Mouse (Mus musculus) kidney, embryonic 15.5 days (tissue): Measurements from ENCODE around the gene Cfap61. TPM values are rescaled to one million over a fixed set of nuclear protein-coding genes. Genes with fewer than 3 reads are reported as not detected.

Experiments used
- ATAC-seq: fragments of 200-750 bp; cut with Nextera tagmentation; replicated peaks from 2 replicates; pipeline ENCODE4 v1.8.0; 2017; ENCODE audit warnings: moderate TSS enrichment; ENCODE audit not compliant: low FRiP score
- H3K27ac ChIP-seq: fragments of 300-500 bp; sonication (generic); 2 replicates; pipeline ENCODE4 v1.5.1; 2015; ENCODE audit warnings: mild to moderate bottlenecking, inconsistent platforms
- H3K27me3 ChIP-seq: fragments of 300-500 bp; sonication (generic); 2 replicates; pipeline ENCODE4 v1.6.1; 2015; ENCODE audit warnings: inconsistent platforms
- H3K36me3 ChIP-seq: fragments of 300-500 bp; sonication (generic); 2 replicates; pipeline ENCODE4 v1.6.1; 2015; ENCODE audit warnings: inconsistent platforms
- H3K4me1 ChIP-seq: fragments of 300-500 bp; sonication (generic); 2 replicates; pipeline ENCODE4 v1.6.1; 2015; ENCODE audit warnings: inconsistent platforms
- H3K4me2 ChIP-seq: fragments of 300-500 bp; sonication (generic); 2 replicates; pipeline ENCODE4 v1.6.1; 2015; ENCODE audit warnings: moderate library complexity, mild to moderate bottlenecking, inconsistent platforms
- H3K4me3 ChIP-seq: fragments of 300-500 bp; sonication (generic); replicated peaks from 2 replicates; pipeline ENCODE4 v1.5.1; 2015; ENCODE audit warnings: mild to moderate bottlenecking, inconsistent platforms
- H3K9ac ChIP-seq: fragments of 300-500 bp; sonication (generic); 2 replicates; pipeline ENCODE4 v1.6.1; 2015; ENCODE audit warnings: mild to moderate bottlenecking, inconsistent platforms
- H3K9me3 ChIP-seq: fragments of 300-500 bp; sonication (generic); replicated peaks from 2 replicates; pipeline ENCODE4 v1.6.1; 2016; ENCODE audit warnings: inconsistent platforms
- WGBS: fragments of 180-500 bp; shearing (Covaris S2); methylation state at CpG from one replicate; pipeline ENCODE4 v1.1.7; 2015; ENCODE audit warnings: mixed read lengths; 5-methylcytosine and 5-hydroxymethylcytosine counted together
- polyA plus RNA-seq: library from polyadenylated mRNA; unstranded; fragments of >200 nt; fragmentation: Nextera tagmentation; extraction: Ambion mirVana; gene quantifications from 2 replicates; pipeline ENCODE4 v1.2.1, GENCODE M21; 2015

Cfap61 gene
- polyA plus RNA-seq, 1 experiment from 2014 or later = 3.1 TPM

- H3K9me3 ChIP-seq = no peaks in the 10 kb centered on the region
- 84% methylated on average over 5 of the region's 5 CpGs for WGBS
- H3K27ac ChIP-seq = no peak overlapping the region
- no peak overlapping the region for H3K4me3 ChIP-seq
- H3K36me3 ChIP-seq = no peaks in the 10 kb centered on the region
- no peak for ATAC-seq
- no peak overlapping the region for H3K9ac ChIP-seq
- no peaks in the 10 kb centered on the region for H3K4me1 ChIP-seq
- H3K27me3 ChIP-seq = no peaks in the 10 kb centered on the region
- H3K4me2 ChIP-seq = no peak overlapping the region
Observed at GRCm38 (mm10) chr2:146147801-146148200, 213.2 kb downstream of the Cfap61 start.

GRCm38 (mm10) chr2:146149206-146149974 is 214.8 kb downstream of the Cfap61 start:
- 79% methylated on average over 15 of the region's 15 CpGs for WGBS
- H3K4me1 ChIP-seq = no peaks in the 10 kb centered on the region

GRCm38 (mm10) chr2:146168017-146168803 is 233.6 kb downstream of the Cfap61 start:
- H3K27me3 ChIP-seq = no peaks in the 10 kb centered on the region
- 49% methylated on average over 14 of the region's 14 CpGs for WGBS
- ATAC-seq = peak; percentile 59

More at GRCm38 (mm10) chr2:146149206-146149974, 214.8 kb downstream of the Cfap61 start:
- Histone ChIP-seq H3K9me3 (no peaks in the 10 kb centered on the region), H3K4me2 (no peak overlapping the region), H3K4me3 (no peak overlapping the region), H3K27ac (no peak overlapping the region), H3K36me3 (no peaks in the 10 kb centered on the region), H3K27me3 (no peaks in the 10 kb centered on the region), H3K9ac (no peak overlapping the region)
- ATAC-seq = no peak

GRCm38 (mm10) chr2:146169492-146169891 is 234.9 kb downstream of the Cfap61 start:
- 73% methylated on average over 7 of the region's 7 CpGs for WGBS

More at GRCm38 (mm10) chr2:146168017-146168803, 233.6 kb downstream of the Cfap61 start:
- H3K4me3 ChIP-seq = no peak overlapping the region
- H3K4me1 ChIP-seq = peaks cover 9% of the 10 kb centered on the region; the same call in 1 of the 2 replicates
- no peaks in the 10 kb centered on the region for H3K36me3 ChIP-seq
- no peak overlapping the region for H3K27ac ChIP-seq
- H3K9ac ChIP-seq = no peak overlapping the region
- H3K9me3 ChIP-seq = no peaks in the 10 kb centered on the region
- no peak overlapping the region for H3K4me2 ChIP-seq

GRCm38 (mm10) chr2:146172106-146172505 is 237.5 kb downstream of the Cfap61 start:
- 29% methylated on average over 4 of the region's 4 CpGs for WGBS
- Histone ChIP-seq H3K9ac (no peak overlapping the region), H3K9me3 (no peaks in the 10 kb centered on the region), H3K36me3 (no peaks in the 10 kb centered on the region), H3K4me2 (no peak overlapping the region), H3K4me3 (no peak overlapping the region), H3K27me3 (no peaks in the 10 kb centered on the region), H3K4me1 (peaks cover 9% of the 10 kb centered on the region; the same call in 1 of the 2 replicates), H3K27ac (no peak overlapping the region)
- ATAC-seq = no peak

More at GRCm38 (mm10) chr2:146169492-146169891, 234.9 kb downstream of the Cfap61 start:
- Histone ChIP-seq H3K4me3 (no peak overlapping the region), H3K9ac (no peak overlapping the region), H3K36me3 (no peaks in the 10 kb centered on the region), H3K9me3 (no peaks in the 10 kb centered on the region), H3K4me2 (no peak overlapping the region), H3K27me3 (no peaks in the 10 kb centered on the region), H3K27ac (no peak overlapping the region), H3K4me1 (peaks cover 9% of the 10 kb centered on the region; the same call in 1 of the 2 replicates)
- ATAC-seq = no peak

- no peaks in the 10 kb centered on the region for H3K36me3 ChIP-seq
- ATAC-seq = no peak
- no peak overlapping the region for H3K4me3 ChIP-seq
- H3K4me1 ChIP-seq = no peaks in the 10 kb centered on the region
- H3K9me3 ChIP-seq = no peaks in the 10 kb centered on the region
- H3K4me2 ChIP-seq = no peak overlapping the region
- H3K27ac ChIP-seq = no peak overlapping the region
- no peaks in the 10 kb centered on the region for H3K27me3 ChIP-seq
- 86% methylated on average over 7 of the region's 7 CpGs for WGBS
- H3K9ac ChIP-seq = no peak overlapping the region
Observed at GRCm38 (mm10) chr2:146174173-146174572, 239.6 kb downstream of the Cfap61 start.

- no peak for ATAC-seq
- H3K27ac ChIP-seq = no peak overlapping the region
- no peaks in the 10 kb centered on the region for H3K27me3 ChIP-seq
- no peak overlapping the region for H3K9ac ChIP-seq
- H3K9me3 ChIP-seq = no peaks in the 10 kb centered on the region
- no peak overlapping the region for H3K4me3 ChIP-seq
- no peak overlapping the region for H3K4me2 ChIP-seq
- no peaks in the 10 kb centered on the region for H3K36me3 ChIP-seq
- H3K4me1 ChIP-seq = no peaks in the 10 kb centered on the region
- 72% methylated on average over 1 of the region's 1 CpGs for WGBS
Observed at GRCm38 (mm10) chr2:146178718-146179117, 244.1 kb downstream of the Cfap61 start.

- Histone ChIP-seq H3K9me3 (no peaks in the 10 kb centered on the region), H3K4me3 (no peak overlapping the region), H3K36me3 (no peaks in the 10 kb centered on the region), H3K4me1 (no peaks in the 10 kb centered on the region), H3K27ac (no peak overlapping the region), H3K27me3 (no peaks in the 10 kb centered on the region), H3K9ac (no peak overlapping the region), H3K4me2 (no peak overlapping the region)
- WGBS = 71% methylated on average over 24 of the region's 24 CpGs
- no peak for ATAC-seq
Observed at GRCm38 (mm10) chr2:146183830-146184793, 249.5 kb downstream of the Cfap61 start.

- Histone ChIP-seq H3K27me3 (no peaks in the 10 kb centered on the region), H3K36me3 (no peaks in the 10 kb centered on the region), H3K4me3 (no peak overlapping the region), H3K9me3 (no peaks in the 10 kb centered on the region), H3K4me2 (no peak overlapping the region), H3K4me1 (no peaks in the 10 kb centered on the region), H3K9ac (no peak overlapping the region), H3K27ac (no peak overlapping the region)
- 89% methylated on average over 11 of the region's 11 CpGs for WGBS
- no peak for ATAC-seq
Observed at GRCm38 (mm10) chr2:146196126-146196525, 261.5 kb downstream of the Cfap61 start.

- H3K4me2 ChIP-seq = no peak overlapping the region
- H3K4me1 ChIP-seq = no peaks in the 10 kb centered on the region
- H3K27ac ChIP-seq = no peak overlapping the region
- no peaks in the 10 kb centered on the region for H3K27me3 ChIP-seq
- WGBS = 57% methylated on average over 7 of the region's 7 CpGs
- H3K36me3 ChIP-seq = no peaks in the 10 kb centered on the region
- no peak for ATAC-seq
- no peak overlapping the region for H3K9ac ChIP-seq
- H3K9me3 ChIP-seq = no peaks in the 10 kb centered on the region
- H3K4me3 ChIP-seq = no peak overlapping the region
Observed at GRCm38 (mm10) chr2:146197947-146198346, 263.4 kb downstream of the Cfap61 start.

- Histone ChIP-seq H3K27ac (no peak overlapping the region), H3K4me3 (no peak overlapping the region), H3K9ac (no peak overlapping the region), H3K27me3 (peaks cover 38% of the 10 kb centered on the region), H3K36me3 (no peaks in the 10 kb centered on the region), H3K4me1 (no peaks in the 10 kb centered on the region), H3K4me2 (no peak overlapping the region), H3K9me3 (no peaks in the 10 kb centered on the region)
- ATAC-seq = no peak
- 27% methylated on average over 4 of the region's 4 CpGs for WGBS
Observed at GRCm38 (mm10) chr2:146210968-146211367, 276.4 kb downstream of the Cfap61 start.
